Mouse (Mus musculus) MEL (cell line): Measurements from ENCODE around the gene Dnajc28. TPM values are rescaled to one million over a fixed set of nuclear protein-coding genes. Genes with fewer than 3 reads are reported as not detected.

Experiments
- DNase-seq: peaks from one replicate; pipeline ENCODE4 v3.0.0; 2011; ENCODE audit warnings: low read depth, low spot score
- H3K27ac ChIP-seq: 2 replicates; pipeline ENCODE4 v1.5.1; 2012; ENCODE audit warnings: low read depth, mild to moderate bottlenecking, control low read depth, low read length, moderate library complexity; ENCODE audit not compliant: control insufficient read depth
- H3K27me3 ChIP-seq, 2 experiments: fragments of 150-350 bp in 1 of 2; sonication (generic) in 1 of 2; 2 replicates each; pipeline ENCODE4 v1.6.1; 2012; ENCODE audit warnings: low read length in 2 of 2, mild to moderate bottlenecking in 2 of 2, improper control_type of control experiment in 1 of 2, moderate library complexity in 1 of 2; ENCODE audit not compliant: insufficient read depth in 2 of 2, control insufficient read depth in 1 of 2
- H3K36me3 ChIP-seq, 2 experiments: 2 replicates each; pipeline ENCODE4 v1.6.1; 2012 to 2014; ENCODE audit warnings: low read length in 2 of 2, improper control_type of control experiment in 1 of 2, inconsistent platforms in 1 of 2, mild to moderate bottlenecking in 1 of 2; ENCODE audit not compliant: insufficient read depth in 2 of 2, control insufficient read depth in 1 of 2
- H3K4me1 ChIP-seq, 2 experiments: fragments of 150-350 bp in 1 of 2; sonication (generic) in 1 of 2; 2 replicates each; pipeline ENCODE4 v1.6.1; 2012; ENCODE audit warnings: low read length in 2 of 2, improper control_type of control experiment in 1 of 2, mild to moderate bottlenecking in 1 of 2; ENCODE audit not compliant: insufficient read depth in 2 of 2, control insufficient read depth in 1 of 2
- H3K4me3 ChIP-seq, 2 experiments: fragments of 150-350 bp in 1 of 2; sonication (generic) in 1 of 2; 2 replicates each; pipeline ENCODE4 v1.5.1; 2012; ENCODE audit warnings: low read depth in 2 of 2, low read length in 2 of 2, mild to moderate bottlenecking in 2 of 2, moderate library complexity in 2 of 2, control low read depth in 1 of 2, improper control_type of control experiment in 1 of 2; ENCODE audit not compliant: control insufficient read depth in 1 of 2, insufficient read depth in 1 of 2
- H3K79me2 ChIP-seq: 2 replicates; pipeline ENCODE4 v1.6.1; 2012; ENCODE audit warnings: mild to moderate bottlenecking, low read length, moderate library complexity; ENCODE audit not compliant: control insufficient read depth, poor library complexity, insufficient read depth
- H3K9ac ChIP-seq: 2 replicates; pipeline ENCODE4 v1.6.1; 2012; ENCODE audit warnings: low read depth, mild to moderate bottlenecking, control low read depth, low read length, moderate library complexity; ENCODE audit not compliant: control insufficient read depth, poor library complexity, severe bottlenecking
- H3K9me3 ChIP-seq: fragments of 150-350 bp; sonication (generic); replicated peaks from 2 replicates; pipeline ENCODE4 v1.6.1; 2012; ENCODE audit warnings: mild to moderate bottlenecking, low read length, improper control_type of control experiment, moderate library complexity; ENCODE audit not compliant: insufficient read depth
- CTCF ChIP-seq, 3 experiments: IDR thresholded peaks in 2 of 3; conservative IDR thresholded peaks in 1 of 3; 2 replicates each; pipeline ENCODE4 v1.5.1; 2011 to 2012; ENCODE audit warnings: low read length in 3 of 3, low read depth in 2 of 3, mild to moderate bottlenecking in 2 of 3, improper control_type of control experiment in 1 of 3, inconsistent platforms in 1 of 3, mixed read lengths in 1 of 3, moderate library complexity in 1 of 3; ENCODE audit not compliant: control insufficient read depth in 1 of 3, insufficient read depth in 1 of 3, poor library complexity in 1 of 3, severe bottlenecking in 1 of 3
- HCFC1 ChIP-seq: IDR thresholded peaks from 2 replicates; pipeline ENCODE4 v1.6.1; 2012; ENCODE audit warnings: low read depth, mild to moderate bottlenecking, inconsistent platforms, low read length, improper control_type of control experiment, moderate library complexity
- KAT2A ChIP-seq: conservative IDR thresholded peaks from 2 replicates; pipeline ENCODE4 v1.6.1; 2012; ENCODE audit warnings: low read depth, low read length, improper control_type of control experiment, inconsistent platforms
- MAX ChIP-seq: IDR thresholded peaks from 2 replicates; pipeline ENCODE4 v1.6.1; 2011; ENCODE audit warnings: low read length, improper control_type of control experiment
- MAZ ChIP-seq: IDR thresholded peaks from 2 replicates; pipeline ENCODE4 v1.6.1; 2012; ENCODE audit warnings: low read depth, mild to moderate bottlenecking, inconsistent platforms, low read length, improper control_type of control experiment
- MXI1 ChIP-seq: IDR thresholded peaks from 2 replicates; pipeline ENCODE4 v1.6.1; 2011; ENCODE audit warnings: mild to moderate bottlenecking, low read depth, low read length, improper control_type of control experiment
- MYB ChIP-seq: IDR thresholded peaks from 2 replicates; pipeline ENCODE4 v1.6.1; 2011; ENCODE audit warnings: mild to moderate bottlenecking, low read depth, low read length, improper control_type of control experiment
- MYC ChIP-seq: IDR thresholded peaks from 2 replicates; pipeline ENCODE4 v1.6.1; 2011; ENCODE audit warnings: low read depth, mild to moderate bottlenecking, low read length, improper control_type of control experiment, moderate library complexity
- NELFE ChIP-seq: IDR thresholded peaks from 2 replicates; pipeline ENCODE4 v1.6.1; 2011; ENCODE audit warnings: low read depth, low read length, improper control_type of control experiment
- POLR2A ChIP-seq, 2 experiments: IDR thresholded peaks; 2 replicates each; pipeline ENCODE4 v1.6.1; 2011 to 2012; ENCODE audit warnings: low read length in 2 of 2, mild to moderate bottlenecking in 2 of 2, control low read depth in 1 of 2, improper control_type of control experiment in 1 of 2, low read depth in 1 of 2, moderate library complexity in 1 of 2; ENCODE audit not compliant: control insufficient read depth in 1 of 2, insufficient read depth in 1 of 2, poor library complexity in 1 of 2
- SIN3A ChIP-seq: IDR thresholded peaks from 2 replicates; pipeline ENCODE4 v1.6.1; 2012; ENCODE audit warnings: low read length, improper control_type of control experiment, inconsistent platforms
- TCF12 ChIP-seq: IDR thresholded peaks from 2 replicates; pipeline ENCODE4 v1.6.1; 2014; ENCODE audit warnings: low read depth, mild to moderate bottlenecking, inconsistent platforms, low read length, improper control_type of control experiment, moderate library complexity
- ZKSCAN1 ChIP-seq: IDR thresholded peaks from 2 replicates; pipeline ENCODE4 v1.6.1; 2012; ENCODE audit warnings: low read depth, mild to moderate bottlenecking, inconsistent platforms, low read length, improper control_type of control experiment, moderate library complexity
- ZMIZ1 ChIP-seq: IDR thresholded peaks from 2 replicates; pipeline ENCODE4 v1.6.1; 2012; ENCODE audit warnings: low read depth, mild to moderate bottlenecking, inconsistent platforms, low read length, improper control_type of control experiment, moderate library complexity
- polyA plus RNA-seq, 2 experiments: library from polyadenylated mRNA; stranded (reverse) in 1 of 2; unstranded in 1 of 2; fragments of >175 nt in 1 of 2; fragments of >200 nt in 1 of 2; gene quantifications; 2 replicates each; pipeline versions ENCODE4 v1.2.1 to v1.2.4; 2012; ENCODE audit warnings: low replicate concordance in 2 of 2, low read depth in 1 of 2; ENCODE audit not compliant: insufficient read length in 2 of 2, insufficient read depth in 1 of 2, missing spikeins in 1 of 2
- total RNA-seq: library from RNA; depleted of rRNA; stranded (reverse); fragments of 300-350 nt; gene quantifications from 2 replicates; pipeline ENCODE4 v1.2.3, GENCODE M21; 2012; rRNA removed

The Dnajc28 gene
- total RNA-seq (0.85 and 1.2 TPM in 2 replicates), polyA plus RNA-seq (1 to 10 TPM in 1 of 2 experiments, not detected in 1; 1.9 TPM)

- Histone ChIP-seq H3K9me3 (no peaks in the 10 kb centered on the region), H3K4me1 (peaks cover 0 to 5% of the 10 kb centered on the region in 2 experiments; a peak in 2 of 4 replicates), H3K79me2 (no peaks in the 10 kb centered on the region)
- DNase-seq = peak; percentile 86
- TF ChIP-seq CTCF (IDR thresholded peaks at IDR 0.05 in 2 of 3, conservative IDR thresholded peaks at IDR 0.05 in 1 of 3; ENCODE audit: control insufficient read depth in 1 of 3, insufficient read depth in 1 of 3, low read depth in 2 of 3, low read length in 3 of 3, poor library complexity in 1 of 3, severe bottlenecking in 1 of 3) (no peak), MYB (no peak), NELFE (peak; percentile 46; the same call in 1 of the 2 replicates), KAT2A (peak; percentile 70; the same call in 1 of the 2 replicates), MXI1 (peak; percentile 83), SIN3A (peak; percentile 78; the same call in 1 of the 2 replicates), TCF12 (no peak), ZMIZ1 (0 out of 2 replicates have a peak, but pooled peaks have one; percentile 13), MAX (peak; percentile 29; the same call in 1 of the 2 replicates), MYC (0 out of 2 replicates have a peak, but pooled peaks have one; percentile 46), POLR2A (IDR thresholded peaks at IDR 0.05; ENCODE audit: control insufficient read depth in 1 of 2, insufficient read depth in 1 of 2, low read depth in 1 of 2, low read length in 2 of 2, poor library complexity in 1 of 2) (peak; percentile 39 to 64; a peak in 3 of 4 replicates), MAZ (0 out of 2 replicates have a peak, but pooled peaks have one; percentile 23), HCFC1 (peak; percentile 98)
- TF ChIP-seq, all 39 proteins: peak for 10
- Histone ChIP-seq H3K27me3 (no peaks in the 10 kb centered on the region), H3K36me3 (peaks cover 0 to 12% of the 10 kb centered on the region in 2 experiments; a peak in 2 of 4 replicates), H3K27ac (no peak within 1 kb of the TSS), H3K4me3 (peak within 1 kb of the TSS; percentile 92 to 97), H3K9ac (peak within 1 kb of the TSS; percentile 72)
These were observed at the start of gene Dnajc28 for GRCm38 (mm10) chr16:91618511-91619501. Dnajc28 (minus strand) TSS chr16:91619026.

GRCm38 (mm10) chr16:91663795-91664194 lies 45.0 kb upstream of the Dnajc28 start:
- Histone ChIP-seq H3K27ac (no peak overlapping the region), H3K4me3 (no peak overlapping the region), H3K79me2 (peaks cover 30% of the 10 kb centered on the region), H3K4me1 (no peaks in the 10 kb centered on the region), H3K36me3 (peaks cover 6 to 68% of the 10 kb centered on the region in 2 experiments), H3K9ac (no peak overlapping the region), H3K27me3 (no peaks in the 10 kb centered on the region), H3K9me3 (no peaks in the 10 kb centered on the region)
- no peak for DNase-seq
- TF ChIP-seq MAX (no peak), ZKSCAN1 (peak; percentile 90)
